Comparison of ENCODE assay signal across 29 mouse cellular contexts in genomic region chr15:27033261-27033660, GRCm38 (mm10).
DNase-seq lines count a peak whose midpoint lies in the region; ATAC-seq lines count a peak whose summit lies in the region.
"Had no signal": no experiment of that assay in that cellular context is flagged by ENCODE, and none has a peak within 500 bp of the region (broad histone marks: within the 10 kb centered on the region; RNA-seq: fewer than 3 reads in every experiment).

No protein-coding gene starts in this region.

- H3K27ac ChIP-seq in neural tube, embryonic 15.5 days (replicated peaks), result no peak overlapping the region
- H3K27ac ChIP-seq: hindbrain, embryonic 10.5 days; hindbrain, embryonic 15.5 days; layer of hippocampus, adult 2 months; left cerebral cortex, adult 2 months; limb, embryonic 12.5 days; lung, embryonic 15.5 days; neural tube, embryonic 13.5 days; stomach, postnatal 0 days had no signal

- H3K27me3 ChIP-seq in neural tube, embryonic 15.5 days (replicated peaks), result no peaks in the 10 kb centered on the region
- H3K27me3 ChIP-seq: hindbrain, embryonic 15.5 days; limb, embryonic 12.5 days; lung, embryonic 15.5 days; neural tube, embryonic 13.5 days had no signal

- H3K36me3 ChIP-seq in neural tube, embryonic 15.5 days, result no peaks in the 10 kb centered on the region
- H3K36me3 ChIP-seq: hindbrain, embryonic 10.5 days; hindbrain, embryonic 15.5 days; limb, embryonic 12.5 days; lung, embryonic 15.5 days; neural tube, embryonic 13.5 days had no signal

- H3K9ac ChIP-seq in neural tube, embryonic 15.5 days (replicated peaks), result no peak overlapping the region
- H3K9ac ChIP-seq: hindbrain, embryonic 15.5 days; limb, embryonic 12.5 days; lung, embryonic 15.5 days; neural tube, embryonic 13.5 days had no signal

- H3K4me1 ChIP-seq in neural tube, embryonic 15.5 days, result no peaks in the 10 kb centered on the region
- H3K4me1 ChIP-seq: hindbrain, embryonic 10.5 days; hindbrain, embryonic 15.5 days; limb, embryonic 12.5 days; lung, embryonic 15.5 days; neural tube, embryonic 13.5 days had no signal

- peak; percentile 49 for DNase-seq in neural tube, embryonic 10.5 days (ENCODE audit: extremely low spot score, low spot score)
- DNase-seq in embryo, embryonic 9.5 days (ENCODE audit: extremely low spot score), result peak; percentile 28
- DNase-seq in mesoderm, embryonic 11.5 days (ENCODE audit: low read depth, low spot score), result peak; percentile 86
- no peak for DNase-seq in retina, embryonic 14.5 days (ENCODE audit: low spot score)
- no peak for DNase-seq in left cerebral cortex, adult 9 months (ENCODE audit: low spot score in 2 of 2)
- DNase-seq in gastrocnemius, adult 8-10 months (ENCODE audit: low spot score in 2 of 2), result no peak
- DNase-seq: adrenal gland, adult 2 months; cerebellum, adult 11 months; cerebellum, adult 9-11 months; gastrocnemius, postnatal 10 days; heart, postnatal 14 days; kidney, adult 18-20 months; kidney, postnatal 36 days; thymus, adult 18-20 months; thymus, postnatal 25 days had no signal

- H3K9me3 ChIP-seq in neural tube, embryonic 15.5 days (replicated peaks), result no peaks in the 10 kb centered on the region
- H3K9me3 ChIP-seq: hindbrain, embryonic 10.5 days; hindbrain, embryonic 15.5 days; limb, embryonic 12.5 days; lung, embryonic 15.5 days; neural tube, embryonic 13.5 days had no signal

- H3K4me2 ChIP-seq in neural tube, embryonic 15.5 days, result no peak overlapping the region
- H3K4me2 ChIP-seq: hindbrain, embryonic 15.5 days; limb, embryonic 12.5 days; lung, embryonic 15.5 days; midbrain, embryonic 11.5 days; neural tube, embryonic 13.5 days had no signal

- no peak for ATAC-seq in neural tube, embryonic 15.5 days (ENCODE audit: low FRiP score)
- ATAC-seq: activated CD4-positive, CD25-positive, alpha-beta regulatory T cell, adult 4 months; forebrain, embryonic 16.5 days; midbrain, embryonic 16.5 days had no signal

- no peak overlapping the region for H3K4me3 ChIP-seq in neural tube, embryonic 15.5 days (replicated peaks)
- H3K4me3 ChIP-seq: erythroblast, embryonic 14.5 days; hindbrain, embryonic 10.5 days; hindbrain, embryonic 15.5 days; layer of hippocampus, adult 2 months; left cerebral cortex, adult 2 months; limb, embryonic 12.5 days; lung, embryonic 15.5 days; neural tube, embryonic 13.5 days had no signal

- 64% methylated on average over 2 of the region's 2 CpGs for WGBS in neural tube, embryonic 15.5 days

Comparison
In these comparisons a context has a peak if more than half of its experiments do, and no peak if none do; other contexts are left out.
1. DNase-seq: peak in neural tube, embryonic 10.5 days (single experiment), embryo, embryonic 9.5 days (single experiment) and mesoderm, embryonic 11.5 days (single experiment); none in retina, embryonic 14.5 days (single experiment), left cerebral cortex, adult 9 months (0 of 2) and gastrocnemius, adult 8-10 months (0 of 2).